Mouse (Mus musculus) midbrain, embryonic 10.5 days (tissue): ENCODE results near the gene CK137956. TPM values are rescaled to one million over a fixed set of nuclear protein-coding genes. Genes with fewer than 3 reads are reported as not detected.

Experiments
- DNase-seq: peaks from one replicate; pipeline ENCODE4 v3.0.0-alpha.2; 2017; ENCODE audit warnings: low spot score
- H3K27ac ChIP-seq: fragments of 300-500 bp; sonication (generic); replicated peaks from 2 replicates; pipeline ENCODE4 v1.5.1; 2016; ENCODE audit warnings: mild to moderate bottlenecking
- H3K27me3 ChIP-seq: fragments of 300-500 bp; sonication (generic); 2 replicates; pipeline ENCODE4 v1.6.1; 2016; ENCODE audit warnings: low read depth, mild to moderate bottlenecking; ENCODE audit not compliant: poor library complexity, severe bottlenecking
- H3K36me3 ChIP-seq: fragments of 300-500 bp; sonication (generic); 2 replicates; pipeline ENCODE4 v1.6.1; 2016; ENCODE audit warnings: mild to moderate bottlenecking, moderate library complexity
- H3K4me1 ChIP-seq: fragments of 300-500 bp; sonication (generic); 2 replicates; pipeline ENCODE4 v1.6.1; 2016
- H3K4me3 ChIP-seq: fragments of 300-500 bp; sonication (generic); 2 replicates; pipeline ENCODE4 v1.5.1; 2016; ENCODE audit warnings: mild to moderate bottlenecking, moderate library complexity
- H3K9me3 ChIP-seq: fragments of 300-500 bp; sonication (generic); replicated peaks from 2 replicates; pipeline ENCODE4 v1.6.1; 2016; ENCODE audit warnings: mild to moderate bottlenecking
- WGBS: fragments of 180-500 bp; shearing (Covaris S2); methylation state at CpG from one replicate; pipeline ENCODE4 v1.1.7; 2016; 5-methylcytosine and 5-hydroxymethylcytosine counted together
- polyA plus RNA-seq: library from polyadenylated mRNA; unstranded; fragments of >200 nt; fragmentation: Nextera tagmentation; extraction: Ambion mirVana; gene quantifications from 2 replicates; pipeline ENCODE4 v1.2.1, GENCODE M21; 2016

The CK137956 gene
- polyA plus RNA-seq, 1 experiment from 2014 or later, result 0.86 TPM

DNA sequence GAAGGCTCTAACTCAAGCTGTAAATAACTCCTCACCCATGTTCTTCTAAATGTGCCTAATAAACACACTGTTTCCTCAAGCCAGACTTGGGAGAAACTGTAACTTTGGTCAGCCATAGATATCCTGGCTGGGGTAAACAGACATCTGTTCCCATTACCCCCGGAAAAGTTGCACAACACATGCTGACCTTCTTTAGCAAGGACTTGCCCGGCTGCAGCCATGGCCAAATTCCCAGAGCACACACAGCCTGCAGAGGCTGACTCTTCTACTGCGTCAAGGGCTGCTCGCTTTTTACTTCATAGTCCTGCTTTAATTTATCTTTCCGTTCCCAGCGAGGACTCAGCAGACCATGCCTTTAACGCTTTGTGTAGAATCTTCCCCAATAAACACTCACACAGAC lies 81.7 kb downstream of the CK137956 start:
- Histone ChIP-seq H3K36me3 (no peaks in the 10 kb centered on the region), H3K4me1 (no peaks in the 10 kb centered on the region), H3K4me3 (no peak overlapping the region), H3K27ac (no peak overlapping the region), H3K9me3 (peaks cover 16% of the 10 kb centered on the region), H3K27me3 (no peaks in the 10 kb centered on the region)
- WGBS, result 89% methylated on average over 7 of the region's 7 CpGs
- no peak for DNase-seq

DNA sequence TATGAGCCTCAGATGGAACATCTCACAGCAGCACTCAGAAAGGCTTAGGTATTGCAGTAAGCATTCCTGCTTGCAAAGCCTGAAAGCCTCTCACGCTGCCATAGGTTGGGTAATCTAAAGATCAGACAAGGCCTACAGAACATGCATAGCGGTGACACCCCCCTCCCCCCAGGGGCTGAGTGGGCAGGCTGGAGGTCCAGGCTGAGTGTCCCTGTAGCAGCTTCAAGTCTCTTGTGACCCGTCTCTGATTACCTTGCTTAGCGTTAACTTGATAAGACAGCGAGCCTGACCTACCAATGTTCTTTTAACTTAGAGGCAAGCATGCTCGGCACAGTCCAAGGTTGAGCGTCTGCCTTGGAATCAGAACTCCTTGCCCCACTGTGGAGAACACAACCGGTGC lies 91.8 kb downstream of the CK137956 start:
- Histone ChIP-seq H3K9me3 (peaks cover 3% of the 10 kb centered on the region; the same call in 1 of the 2 replicates), H3K4me3 (no peak overlapping the region), H3K36me3 (no peaks in the 10 kb centered on the region), H3K4me1 (no peaks in the 10 kb centered on the region), H3K27me3 (no peaks in the 10 kb centered on the region), H3K27ac (no peak overlapping the region)
- no peak for DNase-seq
- 93% methylated on average over 8 of the region's 8 CpGs for WGBS

Other genes starting within 250 kb of the CK137956 start
- gene Csmd2, start 16.9 kb upstream of the CK137956 start, polyA plus RNA-seq, result 1.00 and 1.5 TPM in 2 replicates